Mouse (Mus musculus) neural tube, embryonic 11.5 days (tissue): ENCODE results near the gene Bcap29. TPM values are rescaled to one million over a fixed set of nuclear protein-coding genes. Genes with fewer than 3 reads are reported as not detected.

ENCODE experiments used
- ATAC-seq: fragments of 200-750 bp; cut with Nextera tagmentation; 2 replicates; pipeline ENCODE4 v1.8.0; 2017; ENCODE audit warnings: moderate number of reproducible peaks, mild to moderate bottlenecking, moderate TSS enrichment, moderate library complexity; ENCODE audit not compliant: insufficient read depth, low FRiP score, low TSS enrichment
- DNase-seq: peaks from one replicate; pipeline ENCODE4 v3.0.0-alpha.2; 2015; ENCODE audit warnings: low spot score
- H3K27ac ChIP-seq: fragments of 300-500 bp; sonication (generic); 2 replicates; pipeline ENCODE4 v1.5.1; 2014; ENCODE audit warnings: low read depth, mild to moderate bottlenecking, low read length
- H3K27me3 ChIP-seq: fragments of 300-500 bp; sonication (generic); 2 replicates; pipeline ENCODE4 v1.6.1; 2014; ENCODE audit warnings: mild to moderate bottlenecking, low read length, mixed read lengths; ENCODE audit not compliant: control insufficient read depth, insufficient read depth
- H3K36me3 ChIP-seq: fragments of 300-500 bp; sonication (generic); 2 replicates; pipeline ENCODE4 v1.6.1; 2014; ENCODE audit warnings: mild to moderate bottlenecking, low read length, moderate library complexity, mixed read lengths; ENCODE audit not compliant: control insufficient read depth, insufficient read depth
- H3K4me1 ChIP-seq: fragments of 300-500 bp; sonication (generic); 2 replicates; pipeline ENCODE4 v1.6.1; 2014; ENCODE audit warnings: low read length, mixed read lengths; ENCODE audit not compliant: control insufficient read depth, insufficient read depth
- H3K4me2 ChIP-seq: fragments of 300-500 bp; sonication (generic); 2 replicates; pipeline ENCODE4 v1.6.1; 2014; ENCODE audit warnings: low read depth, mild to moderate bottlenecking, moderate library complexity
- H3K4me3 ChIP-seq: fragments of 300-500 bp; sonication (generic); 2 replicates; pipeline ENCODE4 v1.5.1; 2014; ENCODE audit warnings: low read depth, low read length
- H3K9ac ChIP-seq: fragments of 300-500 bp; sonication (generic); 2 replicates; pipeline ENCODE4 v1.6.1; 2014; ENCODE audit warnings: mild to moderate bottlenecking, low read length
- H3K9me3 ChIP-seq: fragments of 300-500 bp; sonication (generic); 2 replicates; pipeline ENCODE4 v1.6.1; 2016; ENCODE audit warnings: low read length; ENCODE audit not compliant: control insufficient read depth
- WGBS: fragments of 180-500 bp; shearing (Covaris S2); extraction: QIAGEN DNeasy Blood & Tissue Kit; methylation state at CpG from one replicate; pipeline ENCODE4 v1.1.7; 2014; 5-methylcytosine and 5-hydroxymethylcytosine counted together
- polyA plus RNA-seq: library from polyadenylated mRNA; unstranded; fragments of >200 nt; fragmentation: Nextera tagmentation; extraction: Ambion mirVana; gene quantifications from 2 replicates; pipeline ENCODE4 v1.2.1, GENCODE M21; 2014

Gene Bcap29
- polyA plus RNA-seq, result 25.9 and 28.8 TPM in 2 replicates

DNA sequence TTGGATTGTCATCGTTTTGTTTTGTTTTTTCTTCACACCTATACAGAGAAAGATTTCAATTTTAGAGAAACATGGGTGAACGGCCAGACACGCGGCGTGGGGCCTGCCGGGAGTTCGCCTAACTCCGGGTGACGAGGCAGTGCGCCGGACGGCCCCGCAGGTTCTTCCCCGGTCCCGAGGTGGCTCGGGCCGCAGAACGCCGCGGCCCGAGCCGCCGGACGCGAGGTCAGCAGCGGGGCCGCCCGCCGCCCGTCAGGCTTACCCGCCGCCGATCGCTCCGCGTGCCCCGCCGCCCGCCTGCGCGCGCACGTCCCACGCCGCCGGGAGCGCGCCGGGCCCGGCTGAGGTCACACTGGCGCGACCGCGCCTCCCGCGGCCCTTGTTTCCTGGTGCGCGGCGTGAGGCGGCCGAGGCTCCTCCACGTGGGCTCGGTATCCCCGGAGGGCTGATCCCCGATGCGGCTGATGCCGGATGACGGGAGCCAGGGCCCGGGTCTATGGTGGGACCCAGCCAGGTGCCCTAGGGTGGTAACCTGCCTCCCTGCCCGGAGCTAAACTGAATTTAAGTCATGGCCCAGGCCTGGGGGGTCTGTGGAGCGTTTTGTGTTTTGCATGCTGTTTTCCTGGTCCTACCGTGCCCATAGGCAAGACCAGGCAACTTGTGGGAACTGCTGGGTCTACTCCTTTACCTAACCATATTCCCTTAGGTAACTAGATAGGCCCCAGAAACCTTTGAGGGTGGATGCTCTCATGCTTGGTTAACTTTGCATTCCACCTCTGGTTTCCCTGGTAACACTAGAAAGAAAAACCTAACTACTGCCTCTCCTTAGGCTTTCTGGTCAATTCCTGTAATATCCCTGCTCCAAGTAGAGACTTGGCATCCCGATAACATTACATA, at the start of gene Bcap29:
TSS of gene Bcap29 (minus strand) at position 316 of the 897 bp plus-strand sequence.
- 0 out of 2 replicates have a peak, but pooled peaks cover 2% of the 10 kb centered on the region for H3K4me1 ChIP-seq
- H3K4me3 ChIP-seq, result peak within 1 kb of the TSS; percentile 46
- DNase-seq (peak; percentile 86), ATAC-seq (peak; percentile 89)
- peak within 1 kb of the TSS; percentile 71 for H3K4me2 ChIP-seq
- peak within 1 kb of the TSS; percentile 3; the same call in 1 of the 2 replicates for H3K27ac ChIP-seq
- no peaks in the 10 kb centered on the region for H3K27me3 ChIP-seq
- peak within 1 kb of the TSS; percentile 88 for H3K9ac ChIP-seq
- 2% methylated on average over 64 of the region's 73 CpGs for WGBS
- H3K9me3 ChIP-seq, result no peaks in the 10 kb centered on the region
- no peaks in the 10 kb centered on the region for H3K36me3 ChIP-seq

- DNase-seq, result no peak
- Histone ChIP-seq H3K4me1 (no peaks in the 10 kb centered on the region), H3K27ac (no peak overlapping the region), H3K9ac (no peak overlapping the region), H3K4me3 (no peak overlapping the region), H3K36me3 (peaks cover 2% of the 10 kb centered on the region), H3K27me3 (no peaks in the 10 kb centered on the region), H3K9me3 (no peaks in the 10 kb centered on the region), H3K4me2 (no peak overlapping the region)
- WGBS, result 61% methylated on average over 3 of the region's 3 CpGs
- no peak for ATAC-seq
Measured at GRCm38 (mm10) chr12:31667187-31667586, 32.7 kb upstream of the Bcap29 start.

- DNase-seq (no peak), ATAC-seq (no peak)
- no peak overlapping the region for H3K4me2 ChIP-seq
- H3K4me1 ChIP-seq, result no peaks in the 10 kb centered on the region
- H3K9ac ChIP-seq, result no peak overlapping the region
- no peak overlapping the region for H3K4me3 ChIP-seq
- H3K27ac ChIP-seq, result no peak overlapping the region
- WGBS, result 74% methylated on average over 6 of the region's 6 CpGs
- H3K27me3 ChIP-seq, result no peaks in the 10 kb centered on the region
- H3K9me3 ChIP-seq, result no peaks in the 10 kb centered on the region
- H3K36me3 ChIP-seq, result peaks cover 2% of the 10 kb centered on the region
Measured at GRCm38 (mm10) chr12:31665999-31666398, 31.5 kb upstream of the Bcap29 start.

DNA sequence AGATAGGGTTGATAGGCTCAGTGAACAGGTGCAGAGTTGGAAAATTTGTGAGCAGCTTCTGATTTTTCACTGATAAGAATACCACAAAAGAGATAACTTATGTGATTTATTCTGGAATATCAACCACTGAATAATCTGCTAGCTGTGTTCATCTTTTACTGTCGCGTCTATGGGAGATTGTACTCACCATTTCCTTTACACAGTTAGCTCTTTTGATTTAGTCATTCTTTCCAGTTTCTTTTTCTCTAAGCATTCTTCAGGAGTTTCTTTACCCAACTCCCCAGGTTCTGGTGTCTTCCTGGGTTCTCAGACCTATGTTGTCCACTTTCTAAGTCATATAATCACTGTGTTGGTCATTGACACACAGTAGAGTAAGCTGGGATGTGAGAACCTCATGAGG, 22.4 kb upstream of the Bcap29 start:
- WGBS, result 97% methylated on average over 2 of the region's 2 CpGs

DNA sequence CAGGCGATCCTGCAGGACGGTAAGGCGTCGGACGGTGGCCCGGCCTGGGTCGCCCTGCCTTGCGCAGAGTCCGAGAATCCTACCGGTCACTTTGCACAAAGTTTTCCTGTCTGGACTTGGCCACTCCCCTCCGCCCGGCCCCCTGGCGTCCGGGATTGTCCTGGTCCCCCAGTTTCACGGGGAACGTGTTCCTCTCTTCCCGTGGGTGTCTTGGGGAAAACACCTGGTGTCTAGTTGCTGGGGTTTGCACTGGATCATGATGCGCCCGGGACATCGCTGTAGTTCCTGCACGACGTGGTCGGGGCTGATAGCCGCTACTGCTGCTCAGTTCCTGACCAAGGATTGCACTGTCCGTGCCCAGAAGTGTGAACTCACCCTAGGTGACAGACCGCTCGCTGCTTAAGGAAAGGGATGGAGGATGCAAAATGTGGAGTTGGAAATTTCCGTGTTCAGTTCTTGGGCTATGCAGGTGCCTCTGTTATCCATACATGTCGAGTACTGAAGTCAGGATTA, 20.6 kb upstream of the Bcap29 start:
- ATAC-seq (peak; percentile 81), DNase-seq (no peak)
- Histone ChIP-seq H3K9ac (peak overlapping the region; percentile 71), H3K9me3 (no peaks in the 10 kb centered on the region), H3K27me3 (no peaks in the 10 kb centered on the region), H3K36me3 (no peaks in the 10 kb centered on the region), H3K4me2 (peak overlapping the region; percentile 54), H3K4me3 (peak overlapping the region; percentile 86), H3K27ac (peak overlapping the region; percentile 39; the same call in 1 of the 2 replicates), H3K4me1 (no peaks in the 10 kb centered on the region)
- WGBS, result under 1% methylated on average over 29 of the region's 29 CpGs

More for the DNA sequence above, 22.4 kb upstream of the Bcap29 start:
- no peak for DNase-seq
- Histone ChIP-seq H3K9me3 (no peaks in the 10 kb centered on the region), H3K9ac (no peak overlapping the region), H3K27ac (no peak overlapping the region), H3K4me1 (no peaks in the 10 kb centered on the region), H3K4me3 (no peak overlapping the region), H3K36me3 (no peaks in the 10 kb centered on the region), H3K4me2 (no peak overlapping the region), H3K27me3 (no peaks in the 10 kb centered on the region)
- ATAC-seq, result no peak

DNA sequence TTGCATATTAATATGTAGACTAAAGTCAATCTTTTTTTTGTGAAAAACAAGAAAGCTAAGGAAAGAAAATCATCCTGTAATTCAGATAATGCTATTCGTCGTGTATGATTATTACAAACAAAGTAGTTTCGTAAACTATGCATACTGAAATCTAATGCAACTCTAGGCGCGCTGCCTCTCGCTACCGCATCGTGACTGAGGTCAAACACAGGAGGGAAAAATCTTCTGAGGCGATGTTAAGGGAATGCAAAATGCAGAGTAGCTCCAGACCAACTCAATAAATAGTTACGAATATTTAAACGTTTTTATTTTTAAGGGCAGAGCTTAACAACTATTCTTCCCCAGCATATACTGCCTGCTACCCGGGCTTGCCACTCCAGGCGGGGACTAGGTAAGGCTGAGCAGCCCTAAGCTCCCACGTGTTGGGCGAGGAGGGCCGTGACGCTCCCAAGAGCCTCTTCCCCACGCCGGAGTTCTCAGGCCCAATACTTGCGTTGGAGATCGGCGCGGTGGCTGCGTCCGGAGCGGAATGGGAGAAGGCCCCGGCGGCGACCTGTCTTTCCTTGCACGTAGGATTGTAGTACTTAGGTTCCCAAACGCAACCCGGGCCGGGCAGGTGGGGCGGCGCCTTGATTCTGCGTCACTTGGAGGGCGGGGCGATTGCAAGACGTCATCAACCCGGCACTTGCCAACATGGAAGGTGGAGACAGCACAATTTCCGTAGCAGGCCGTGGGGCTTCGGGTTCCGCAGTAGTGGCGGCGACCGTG, 19.9 kb upstream of the Bcap29 start, which contains the start of the genes Dus4l and Cog5:
TSS of gene Dus4l (minus strand) at position 630 of the 768 bp plus-strand sequence.
TSS of gene Cog5 (plus strand) at position 673 of the 768 bp plus-strand sequence.
- no peaks in the 10 kb centered on the region for H3K9me3 ChIP-seq
- ATAC-seq (peak; percentile 94), DNase-seq (peak; percentile 94)
- peak within 1 kb of the TSS; percentile 86 for H3K4me3 ChIP-seq
- no peaks in the 10 kb centered on the region for H3K27me3 ChIP-seq
- peak within 1 kb of the TSS; percentile 71 for H3K9ac ChIP-seq
- no peaks in the 10 kb centered on the region for H3K4me1 ChIP-seq
- under 1% methylated on average over 47 of the region's 47 CpGs for WGBS
- H3K27ac ChIP-seq, result peak within 1 kb of the TSS; percentile 39; the same call in 1 of the 2 replicates
- H3K4me2 ChIP-seq, result peak within 1 kb of the TSS; percentile 54
- H3K36me3 ChIP-seq, result no peaks in the 10 kb centered on the region

GRCm38 (mm10) chr12:31653611-31654010, 19.2 kb upstream of the Bcap29 start:
- ATAC-seq (no peak), DNase-seq (no peak)
- Histone ChIP-seq H3K9ac (no peak overlapping the region), H3K9me3 (no peaks in the 10 kb centered on the region), H3K36me3 (no peaks in the 10 kb centered on the region), H3K4me3 (no peak overlapping the region), H3K4me2 (no peak overlapping the region), H3K4me1 (no peaks in the 10 kb centered on the region), H3K27ac (no peak overlapping the region), H3K27me3 (no peaks in the 10 kb centered on the region)
- 73% methylated on average over 5 of the region's 5 CpGs for WGBS

DNA sequence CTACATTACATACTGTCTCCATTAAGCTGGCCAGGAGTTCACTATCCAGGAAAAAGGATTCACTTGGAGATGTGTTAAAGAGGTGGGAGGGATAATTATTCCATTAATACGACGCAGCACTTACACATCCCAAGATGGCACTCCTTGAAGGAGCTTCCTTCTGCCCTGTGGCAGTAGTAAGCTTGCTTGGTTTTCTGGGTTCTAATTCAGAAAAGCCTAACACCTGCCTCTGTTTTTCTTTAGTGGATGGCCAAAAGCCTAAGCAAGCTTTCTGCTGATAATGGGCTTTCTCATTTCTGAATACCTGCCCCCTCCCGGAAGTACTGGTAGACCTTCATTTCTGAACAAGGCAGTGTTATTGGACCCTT, 766 bp upstream of the Bcap29 start:
- no peaks in the 10 kb centered on the region for H3K9me3 ChIP-seq
- H3K9ac ChIP-seq, result no peak overlapping the region
- H3K4me1 ChIP-seq, result 0 out of 2 replicates have a peak, but pooled peaks cover 2% of the 10 kb centered on the region
- no peak for DNase-seq
- H3K4me2 ChIP-seq, result peak overlapping the region; percentile 71; the same call in 1 of the 2 replicates
- no peak; the same call in 1 of the 2 replicates for ATAC-seq
- 86% methylated on average over 3 of the region's 3 CpGs for WGBS
- H3K27ac ChIP-seq, result no peak overlapping the region
- H3K4me3 ChIP-seq, result no peak overlapping the region
- H3K36me3 ChIP-seq, result no peaks in the 10 kb centered on the region
- no peaks in the 10 kb centered on the region for H3K27me3 ChIP-seq
